Comparison of ENCODE assay signal across 26 mouse cellular contexts in the genomic region with DNA sequence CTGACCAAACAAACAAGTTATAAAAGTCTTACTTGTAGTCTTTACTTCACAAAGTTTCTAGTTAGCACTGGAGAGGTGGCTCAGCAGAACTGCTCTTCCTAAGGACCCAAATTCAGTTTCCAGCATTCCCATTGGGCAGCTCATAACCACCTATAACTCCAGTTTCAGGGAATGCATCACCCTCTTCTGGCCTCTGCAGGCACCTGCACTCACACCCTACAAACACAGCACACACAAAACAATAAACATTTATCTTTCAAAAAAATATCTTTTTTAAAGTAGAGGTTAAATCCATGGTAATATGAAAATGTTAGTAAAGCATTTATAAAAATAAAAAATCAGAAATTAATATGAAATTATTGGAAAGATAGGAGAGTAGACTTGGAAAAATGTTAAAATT. TPM values are rescaled to one million over a fixed set of nuclear protein-coding genes. Genes with fewer than 3 reads are reported as not detected.
DNase-seq lines count a peak whose midpoint lies in the region; ATAC-seq and TF ChIP-seq lines count a peak whose summit lies in the region.
"Had no signal": no experiment of that assay in that cellular context is flagged by ENCODE, and none has a peak within 500 bp of the region (broad histone marks: within the 10 kb centered on the region; RNA-seq: fewer than 3 reads in every experiment).

No protein-coding gene starts in this region.

- H3K4me1 ChIP-seq in hindbrain, postnatal 0 days (ENCODE audit: insufficient read depth, low read length), result no peaks in the 10 kb centered on the region
- H3K4me1 ChIP-seq in hindbrain, embryonic 11.5 days (replicated peaks; ENCODE audit: control insufficient read depth, insufficient read depth, low read length), result no peaks in the 10 kb centered on the region
- no peaks in the 10 kb centered on the region for H3K4me1 ChIP-seq in lung, postnatal 0 days (ENCODE audit: insufficient read depth, low read depth, low read length)
- H3K4me1 ChIP-seq: embryonic facial prominence, embryonic 10.5 days; forebrain, embryonic 13.5 days; hindbrain, embryonic 10.5 days; hindbrain, embryonic 15.5 days had no signal

- peaks cover 55% of the 10 kb centered on the region for H3K36me3 ChIP-seq in hindbrain, postnatal 0 days (ENCODE audit: insufficient read depth, low read length)
- 0 out of 2 replicates have a peak, but pooled peaks cover 5% of the 10 kb centered on the region for H3K36me3 ChIP-seq in hindbrain, embryonic 11.5 days (ENCODE audit: control insufficient read depth, insufficient read depth, low read length)
- H3K36me3 ChIP-seq in lung, postnatal 0 days (ENCODE audit: insufficient read depth, low read length), result peaks cover 39% of the 10 kb centered on the region

- intact Hi-C loops in gastrocnemius, adult 2 months (cut with DNase I), result no loop called here

- no peak for DNase-seq in gastrocnemius, adult 2 months
- no peak for DNase-seq in gastrocnemius, postnatal 25 days
- no peak for DNase-seq in hindbrain, postnatal 0 days (ENCODE audit: low spot score)
- DNase-seq in hindbrain, embryonic 11.5 days (ENCODE audit: low spot score), result no peak
- DNase-seq in layer of hippocampus, adult 2 months (ENCODE audit: low spot score in 2 of 2), result no peak
- no peak for DNase-seq in layer of hippocampus, adult 11-12 months (ENCODE audit: low spot score)
- DNase-seq in lung, postnatal 0 days (ENCODE audit: low spot score), result no peak
- no peak for DNase-seq in lung, postnatal 10 days
- DNase-seq: adrenal gland, postnatal 14 days; B cell, adult 2 months; cerebellum, adult 11-12 months; cerebellum, adult 9-10 months; cerebellum, postnatal 36 days; forebrain, postnatal 0 days; heart, postnatal 10 days had no signal

- H3K9ac ChIP-seq in hindbrain, postnatal 0 days (replicated peaks; ENCODE audit: low read length), result no peak overlapping the region
- H3K9ac ChIP-seq in hindbrain, embryonic 11.5 days (ENCODE audit: low read depth, low read length), result no peak overlapping the region
- no peak overlapping the region for H3K9ac ChIP-seq in lung, postnatal 0 days (replicated peaks; ENCODE audit: low read depth)
- H3K9ac ChIP-seq: forebrain, embryonic 13.5 days; forebrain, postnatal 0 days; heart, embryonic 13.5 days; hindbrain, embryonic 15.5 days had no signal

- no peak overlapping the region for H3K4me3 ChIP-seq in gastrocnemius, adult 2 months
- H3K4me3 ChIP-seq in hindbrain, postnatal 0 days (ENCODE audit: low read length), result no peak overlapping the region
- H3K4me3 ChIP-seq in hindbrain, embryonic 11.5 days (ENCODE audit: low read depth, low read length), result no peak overlapping the region
- H3K4me3 ChIP-seq in layer of hippocampus, adult 2 months, result no peak overlapping the region
- H3K4me3 ChIP-seq in lung, postnatal 0 days (ENCODE audit: low read depth, low read length), result no peak overlapping the region
- H3K4me3 ChIP-seq: embryonic facial prominence, embryonic 10.5 days; forebrain, embryonic 13.5 days; heart, embryonic 13.5 days; hindbrain, embryonic 10.5 days; hindbrain, embryonic 15.5 days had no signal

- TF ChIP-seq EP300 in lung, postnatal 0 days (IDR thresholded peaks at IDR 0.05), result no peak

- H3K27ac ChIP-seq in gastrocnemius, adult 2 months, result no peak overlapping the region
- H3K27ac ChIP-seq in hindbrain, postnatal 0 days, result no peak overlapping the region
- H3K27ac ChIP-seq in hindbrain, embryonic 11.5 days (ENCODE audit: low read depth, low read length), result no peak overlapping the region
- H3K27ac ChIP-seq in layer of hippocampus, adult 2 months, result no peak overlapping the region
- no peak overlapping the region for H3K27ac ChIP-seq in lung, postnatal 0 days (ENCODE audit: low read length)
- H3K27ac ChIP-seq: embryonic facial prominence, embryonic 10.5 days; forebrain, embryonic 13.5 days; heart, embryonic 13.5 days; hindbrain, embryonic 10.5 days; hindbrain, embryonic 15.5 days had no signal

- no peak overlapping the region for H3K4me2 ChIP-seq in hindbrain, postnatal 0 days (ENCODE audit: low read depth, low read length)
- no peak overlapping the region for H3K4me2 ChIP-seq in hindbrain, embryonic 11.5 days (replicated peaks; ENCODE audit: low read depth, low read length)
- no peak overlapping the region for H3K4me2 ChIP-seq in lung, postnatal 0 days (replicated peaks; ENCODE audit: low read depth, low read length)
- H3K4me2 ChIP-seq: forebrain, embryonic 13.5 days; heart, embryonic 13.5 days; hindbrain, embryonic 15.5 days had no signal

- no peak for ATAC-seq in hindbrain, postnatal 0 days
- ATAC-seq in hindbrain, embryonic 11.5 days (ENCODE audit: low FRiP score), result no peak
- ATAC-seq in lung, postnatal 0 days, result no peak
- ATAC-seq: activated CD4-positive, CD25-positive, alpha-beta regulatory T cell, adult 4 months; CD4-positive, CD25-positive, alpha-beta regulatory T cell, adult 4 months; forebrain, embryonic 13.5 days; forebrain, postnatal 0 days; inflammation-experienced regulatory T-cells, adult 6 months had no signal

- no peaks in the 10 kb centered on the region for H3K27me3 ChIP-seq in hindbrain, postnatal 0 days (ENCODE audit: insufficient read depth, low read length)
- no peaks in the 10 kb centered on the region for H3K27me3 ChIP-seq in hindbrain, embryonic 11.5 days (ENCODE audit: control insufficient read depth, insufficient read depth, low read length)
- no peaks in the 10 kb centered on the region for H3K27me3 ChIP-seq in lung, postnatal 0 days (replicated peaks; ENCODE audit: insufficient read depth, low read length)
- H3K27me3 ChIP-seq: forebrain, embryonic 13.5 days; heart, embryonic 13.5 days; hindbrain, embryonic 15.5 days had no signal

- TF ChIP-seq CTCF in gastrocnemius, adult 2 months (IDR thresholded peaks at IDR 0.05), result peak; percentile 30; the same call in 1 of the 2 replicates
- peak; percentile 19; the same call in 1 of the 2 replicates for TF ChIP-seq CTCF in hindbrain, postnatal 0 days (IDR thresholded peaks at IDR 0.05; ENCODE audit: low read depth)
- peak; percentile 51 for TF ChIP-seq CTCF in layer of hippocampus, adult 2 months (conservative IDR thresholded peaks at IDR 0.05)
- peak; percentile 38 for TF ChIP-seq CTCF in lung, postnatal 0 days (IDR thresholded peaks at IDR 0.05)

- no peaks in the 10 kb centered on the region for H3K9me3 ChIP-seq in hindbrain, postnatal 0 days (ENCODE audit: low read length)
- no peaks in the 10 kb centered on the region for H3K9me3 ChIP-seq in hindbrain, embryonic 11.5 days (ENCODE audit: control insufficient read depth, low read length)
- H3K9me3 ChIP-seq in lung, postnatal 0 days (ENCODE audit: low read length), result no peaks in the 10 kb centered on the region
- H3K9me3 ChIP-seq: embryonic facial prominence, embryonic 10.5 days; forebrain, embryonic 13.5 days; heart, embryonic 13.5 days; hindbrain, embryonic 10.5 days; hindbrain, embryonic 15.5 days had no signal

RNA-seq across cellular contexts. Expression of gene Pik3ca, which starts 44.2 kb away (rescaled TPM):
- 10 to 100 TPM; 40.1 to 63.3 TPM for total RNA-seq in gastrocnemius, adult 2 months (2021)
- total RNA-seq in gastrocnemius, postnatal 25 days (2021), result 10 to 100 TPM; 41.6 to 61.0 TPM
- total RNA-seq in hindbrain, postnatal 0 days (2014; rRNA removed), result 33.3 and 35.0 TPM in 2 replicates
- 7.9 and 9.0 TPM in 2 replicates for polyA plus RNA-seq in hindbrain, postnatal 0 days (2015; fragmentation: Nextera tagmentation; extraction: Ambion mirVana)
- 17.8 and 21.6 TPM in 2 replicates for polyA plus RNA-seq in hindbrain, embryonic 11.5 days (2014; fragmentation: Nextera tagmentation; extraction: Ambion mirVana)
- total RNA-seq in layer of hippocampus, adult 2 months (2021), result 10 to 100 TPM; 47.8 to 51.9 TPM
- polyA plus RNA-seq in lung, postnatal 0 days (2015; fragmentation: Nextera tagmentation; extraction: Ambion mirVana), result 13.4 and 16.0 TPM in 2 replicates

RNA-seq across cellular contexts. Expression of gene Kcnmb3, which starts 50.3 kb away (rescaled TPM):
- not detected for total RNA-seq in gastrocnemius, adult 2 months (2021)
- not detected for total RNA-seq in gastrocnemius, postnatal 25 days (2021)
- not detected in 2 replicates for total RNA-seq in hindbrain, postnatal 0 days (2014; rRNA removed)
- polyA plus RNA-seq in hindbrain, postnatal 0 days (2015; fragmentation: Nextera tagmentation; extraction: Ambion mirVana), result 0.10 TPM in 1 of 2 replicates, not detected in the other
- polyA plus RNA-seq in hindbrain, embryonic 11.5 days (2014; fragmentation: Nextera tagmentation; extraction: Ambion mirVana), result 0.12 TPM in 1 of 2 replicates, not detected in the other
- total RNA-seq in layer of hippocampus, adult 2 months (2021), result 1 to 10 TPM in 1 of 2 experiments, not detected in 1; 1.0 TPM
- 0.07 and 0.16 TPM in 2 replicates for polyA plus RNA-seq in lung, postnatal 0 days (2015; fragmentation: Nextera tagmentation; extraction: Ambion mirVana)
- total RNA-seq: adrenal gland, adult 18-20 months; forebrain, postnatal 0 days; gastrocnemius, adult 8-10 months; MEL had no signal
- polyA plus RNA-seq: forebrain, postnatal 0 days; hindbrain, embryonic 10.5 days; hindbrain, embryonic 15.5 days had no signal
